ENCODE assay signal across 21 mouse cellular contexts in the genomic region with DNA sequence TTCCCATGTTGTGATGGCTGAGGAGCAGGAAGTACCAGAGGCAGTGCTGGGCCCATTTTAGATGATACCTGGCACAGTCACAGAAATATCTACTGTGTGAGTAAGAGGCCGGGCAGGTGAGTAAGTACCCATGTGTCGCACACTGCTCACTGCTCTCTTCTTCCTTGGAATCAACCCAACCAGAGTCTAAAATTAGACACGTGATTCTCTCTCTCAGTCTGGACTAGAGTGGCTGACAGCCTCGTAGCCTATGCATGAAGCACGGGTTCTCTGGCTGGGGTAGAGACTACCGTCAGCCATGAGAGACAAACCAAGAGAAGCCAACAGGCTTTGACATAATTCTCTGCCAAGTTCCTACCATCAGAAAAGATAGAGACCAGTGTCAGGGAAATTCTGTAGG. TPM values are rescaled to one million over a fixed set of nuclear protein-coding genes. Genes with fewer than 3 reads are reported as not detected.
DNase-seq lines count a peak whose midpoint lies in the region; ATAC-seq and TF ChIP-seq lines count a peak whose summit lies in the region.
"Had no signal": no experiment of that assay in that cellular context is flagged by ENCODE, and none has a peak within 500 bp of the region (broad histone marks: within the 10 kb centered on the region; RNA-seq: fewer than 3 reads in every experiment).

No protein-coding gene starts in this region.

- peak overlapping the region; percentile 62 for H3K27ac ChIP-seq in heart, embryonic 13.5 days (replicated peaks)
- H3K27ac ChIP-seq in heart, embryonic 11.5 days (ENCODE audit: low read depth, low read length) = no peak overlapping the region
- H3K27ac ChIP-seq in heart, postnatal 0 days (ENCODE audit: low read depth) = peak overlapping the region; percentile 68
- no peak overlapping the region for H3K27ac ChIP-seq in heart, embryonic 10.5 days
- H3K27ac ChIP-seq in neural tube, embryonic 15.5 days (replicated peaks) = no peak overlapping the region
- H3K27ac ChIP-seq: embryonic facial prominence, embryonic 13.5 days; forebrain, embryonic 12.5 days; hindbrain, embryonic 10.5 days; hindbrain, embryonic 14.5 days; intestine, embryonic 15.5 days had no signal

- DNase-seq in heart, postnatal 0 days (ENCODE audit: low spot score) = peak; percentile 70
- DNase-seq in heart, embryonic 10.5 days (ENCODE audit: low spot score) = no peak
- DNase-seq in 3T3-L1 (ENCODE audit: low read depth, low spot score) = peak; percentile 57
- peak; percentile 35 for DNase-seq in NIH3T3 (ENCODE audit: low read depth)
- DNase-seq: adrenal gland, postnatal 10 days; cerebellum, adult 18-20 months; cerebellum, adult 9-11 months; cerebellum, postnatal 36 days; gastrocnemius, postnatal 14 days; kidney, adult 18-20 months had no signal

- ATAC-seq in heart, embryonic 13.5 days (ENCODE audit: extremely low read depth, insufficient number of reproducible peaks, low FRiP score, low TSS enrichment) = no peak
- ATAC-seq in heart, embryonic 11.5 days (replicated peaks; ENCODE audit: insufficient number of reproducible peaks, low FRiP score, low TSS enrichment) = no peak
- ATAC-seq in heart, postnatal 0 days (ENCODE audit: insufficient read depth, low read depth) = peak; percentile 52
- no peak for ATAC-seq in neural tube, embryonic 15.5 days (ENCODE audit: low FRiP score)
- ATAC-seq: CD4-positive, CD25-positive, alpha-beta regulatory T cell, adult 4 months; forebrain, embryonic 16.5 days; intestine, embryonic 15.5 days had no signal

- no peak for TF ChIP-seq CTCF in heart, postnatal 0 days (IDR thresholded peaks at IDR 0.05; ENCODE audit: low read depth)

- H3K27me3 ChIP-seq in heart, embryonic 13.5 days (replicated peaks) = no peaks in the 10 kb centered on the region
- H3K27me3 ChIP-seq in heart, embryonic 11.5 days (ENCODE audit: control insufficient read depth, insufficient read depth, low read length) = no peaks in the 10 kb centered on the region
- no peaks in the 10 kb centered on the region for H3K27me3 ChIP-seq in heart, postnatal 0 days (ENCODE audit: control insufficient read depth, insufficient read depth, low read length)
- H3K27me3 ChIP-seq in heart, embryonic 10.5 days (ENCODE audit: insufficient read depth, poor library complexity, severe bottlenecking) = no peaks in the 10 kb centered on the region
- no peaks in the 10 kb centered on the region for H3K27me3 ChIP-seq in neural tube, embryonic 15.5 days (replicated peaks)
- H3K27me3 ChIP-seq: embryonic facial prominence, embryonic 13.5 days; forebrain, embryonic 12.5 days; intestine, embryonic 15.5 days had no signal

- H3K9ac ChIP-seq in heart, embryonic 13.5 days = 0 out of 2 replicates have a peak overlapping the region, but pooled peaks have one; percentile 8
- no peak overlapping the region for H3K9ac ChIP-seq in heart, embryonic 11.5 days (ENCODE audit: low read depth, low read length)
- H3K9ac ChIP-seq in heart, postnatal 0 days (replicated peaks; ENCODE audit: low read depth, low read length) = no peak overlapping the region
- no peak overlapping the region for H3K9ac ChIP-seq in neural tube, embryonic 15.5 days (replicated peaks)
- H3K9ac ChIP-seq: embryonic facial prominence, embryonic 13.5 days; forebrain, embryonic 12.5 days; hindbrain, embryonic 14.5 days; intestine, embryonic 15.5 days had no signal

- no peak overlapping the region for H3K4me3 ChIP-seq in heart, embryonic 13.5 days
- H3K4me3 ChIP-seq in heart, embryonic 11.5 days (ENCODE audit: low read depth, low read length) = no peak overlapping the region
- no peak overlapping the region for H3K4me3 ChIP-seq in heart, postnatal 0 days (ENCODE audit: low read depth, low read length)
- H3K4me3 ChIP-seq in heart, embryonic 10.5 days = no peak overlapping the region
- H3K4me3 ChIP-seq in neural tube, embryonic 15.5 days (replicated peaks) = no peak overlapping the region
- H3K4me3 ChIP-seq: embryonic facial prominence, embryonic 13.5 days; forebrain, embryonic 12.5 days; hindbrain, embryonic 10.5 days; intestine, embryonic 15.5 days had no signal

- no peak overlapping the region for H3K4me2 ChIP-seq in heart, embryonic 13.5 days
- H3K4me2 ChIP-seq in heart, embryonic 11.5 days = no peak overlapping the region
- no peak overlapping the region for H3K4me2 ChIP-seq in heart, postnatal 0 days (ENCODE audit: low read depth, low read length)
- H3K4me2 ChIP-seq in neural tube, embryonic 15.5 days = no peak overlapping the region
- H3K4me2 ChIP-seq: embryonic facial prominence, embryonic 13.5 days; forebrain, embryonic 12.5 days; hindbrain, embryonic 14.5 days; intestine, embryonic 15.5 days had no signal

- H3K9me3 ChIP-seq in heart, embryonic 13.5 days = no peaks in the 10 kb centered on the region
- no peaks in the 10 kb centered on the region for H3K9me3 ChIP-seq in heart, embryonic 11.5 days (replicated peaks; ENCODE audit: control insufficient read depth, low read length)
- no peaks in the 10 kb centered on the region for H3K9me3 ChIP-seq in heart, postnatal 0 days (replicated peaks; ENCODE audit: control insufficient read depth, low read length)
- no peaks in the 10 kb centered on the region for H3K9me3 ChIP-seq in heart, embryonic 10.5 days
- H3K9me3 ChIP-seq in neural tube, embryonic 15.5 days (replicated peaks) = no peaks in the 10 kb centered on the region
- H3K9me3 ChIP-seq: embryonic facial prominence, embryonic 13.5 days; forebrain, embryonic 12.5 days; G1E; hindbrain, embryonic 10.5 days; intestine, embryonic 15.5 days had no signal

- H3K36me3 ChIP-seq in heart, embryonic 13.5 days = peaks cover 44% of the 10 kb centered on the region
- H3K36me3 ChIP-seq in heart, embryonic 11.5 days (ENCODE audit: control insufficient read depth, insufficient read depth, low read length) = 0 out of 2 replicates have a peak, but pooled peaks cover 2% of the 10 kb centered on the region
- H3K36me3 ChIP-seq in heart, postnatal 0 days (replicated peaks; ENCODE audit: control insufficient read depth, insufficient read depth, low read length) = peaks cover 28% of the 10 kb centered on the region
- H3K36me3 ChIP-seq in heart, embryonic 10.5 days = peaks cover 39% of the 10 kb centered on the region
- H3K36me3 ChIP-seq in neural tube, embryonic 15.5 days = peaks cover 56% of the 10 kb centered on the region

- TF ChIP-seq EP300 in heart, postnatal 0 days (IDR thresholded peaks at IDR 0.05; ENCODE audit: low read depth) = no peak

- 46% methylated on average over 6 of the region's 6 CpGs for WGBS in heart, embryonic 13.5 days
- WGBS in heart, embryonic 11.5 days (ENCODE audit: insufficient replicate concordance) = 63% methylated on average over 6 of the region's 6 CpGs
- WGBS in heart, postnatal 0 days = 34% methylated on average over 6 of the region's 6 CpGs
- WGBS in heart, embryonic 10.5 days = 58% methylated on average over 6 of the region's 6 CpGs
- 93% methylated on average over 6 of the region's 6 CpGs for WGBS in neural tube, embryonic 15.5 days

- peaks cover 46% of the 10 kb centered on the region for H3K4me1 ChIP-seq in heart, embryonic 13.5 days
- H3K4me1 ChIP-seq in heart, embryonic 11.5 days (ENCODE audit: control insufficient read depth, insufficient read depth, low read length) = peaks cover 23% of the 10 kb centered on the region
- H3K4me1 ChIP-seq in heart, postnatal 0 days (ENCODE audit: control insufficient read depth, insufficient read depth) = peaks cover 49% of the 10 kb centered on the region
- H3K4me1 ChIP-seq in heart, embryonic 10.5 days = peaks cover 29% of the 10 kb centered on the region
- H3K4me1 ChIP-seq in neural tube, embryonic 15.5 days = no peaks in the 10 kb centered on the region
- H3K4me1 ChIP-seq: embryonic facial prominence, embryonic 13.5 days; forebrain, embryonic 12.5 days; hindbrain, embryonic 10.5 days had no signal

RNA-seq across cellular contexts. Expression of a gene that starts 14.8 kb away (rescaled TPM):
- 5.6 and 5.8 TPM in 2 replicates for polyA plus RNA-seq in heart, embryonic 13.5 days (2015; fragmentation: Nextera tagmentation; extraction: Ambion mirVana)
- polyA plus RNA-seq in heart, embryonic 11.5 days (2014; fragmentation: Nextera tagmentation; extraction: Ambion mirVana) = 3.4 and 4.4 TPM in 2 replicates
- total RNA-seq in heart, postnatal 0 days (2014; rRNA removed; ENCODE audit: low replicate concordance) = 9.7 and 15.1 TPM in 2 replicates
- polyA plus RNA-seq in heart, postnatal 0 days (2015; fragmentation: Nextera tagmentation; extraction: Ambion mirVana) = 5.4 and 6.5 TPM in 2 replicates
- polyA plus RNA-seq in heart, embryonic 10.5 days (2016; fragmentation: Nextera tagmentation; extraction: Ambion mirVana) = 5.7 and 6.0 TPM in 2 replicates
- 6.3 and 8.3 TPM in 2 replicates for polyA plus RNA-seq in neural tube, embryonic 15.5 days (2015; fragmentation: Nextera tagmentation; extraction: Ambion mirVana)

RNA-seq across cellular contexts. Expression of a gene that starts 34.1 kb away (rescaled TPM):
- polyA plus RNA-seq in heart, embryonic 13.5 days (2015; fragmentation: Nextera tagmentation; extraction: Ambion mirVana) = 4.8 and 5.3 TPM in 2 replicates
- 4.4 and 5.2 TPM in 2 replicates for polyA plus RNA-seq in heart, embryonic 11.5 days (2014; fragmentation: Nextera tagmentation; extraction: Ambion mirVana)
- total RNA-seq in heart, postnatal 0 days (2014; rRNA removed; ENCODE audit: low replicate concordance) = 3.9 and 4.9 TPM in 2 replicates
- polyA plus RNA-seq in heart, postnatal 0 days (2015; fragmentation: Nextera tagmentation; extraction: Ambion mirVana) = 3.4 and 3.5 TPM in 2 replicates
- 6.7 and 6.9 TPM in 2 replicates for polyA plus RNA-seq in heart, embryonic 10.5 days (2016; fragmentation: Nextera tagmentation; extraction: Ambion mirVana)
- 8.2 and 8.9 TPM in 2 replicates for polyA plus RNA-seq in neural tube, embryonic 15.5 days (2015; fragmentation: Nextera tagmentation; extraction: Ambion mirVana)

Comparison
In these comparisons a context has a peak if more than half of its experiments do, and no peak if none do; other contexts are left out.
1. H3K27ac ChIP-seq: peak in heart, embryonic 13.5 days (single experiment) and heart, postnatal 0 days (single experiment); none in heart, embryonic 11.5 days (single experiment), heart, embryonic 10.5 days (single experiment) and neural tube, embryonic 15.5 days (single experiment).